Mouse (Mus musculus) lung, adult 2 months (tissue): Measurements from ENCODE around the gene Cdh18.

Experiments
- CTCF ChIP-seq: fragments of 200-500 bp; IDR thresholded peaks from 2 replicates; pipeline ENCODE4 v1.5.1; 2011; ENCODE audit warnings: mild to moderate bottlenecking, low read length, control low read depth; ENCODE audit not compliant: insufficient read depth
- POLR2A ChIP-seq: fragments of 200-500 bp; IDR thresholded peaks from 2 replicates; pipeline ENCODE4 v1.6.1; 2011; ENCODE audit warnings: low read depth, mild to moderate bottlenecking, control low read depth, low read length, borderline replicate concordance; ENCODE audit errors: extremely low read depth

DNA sequence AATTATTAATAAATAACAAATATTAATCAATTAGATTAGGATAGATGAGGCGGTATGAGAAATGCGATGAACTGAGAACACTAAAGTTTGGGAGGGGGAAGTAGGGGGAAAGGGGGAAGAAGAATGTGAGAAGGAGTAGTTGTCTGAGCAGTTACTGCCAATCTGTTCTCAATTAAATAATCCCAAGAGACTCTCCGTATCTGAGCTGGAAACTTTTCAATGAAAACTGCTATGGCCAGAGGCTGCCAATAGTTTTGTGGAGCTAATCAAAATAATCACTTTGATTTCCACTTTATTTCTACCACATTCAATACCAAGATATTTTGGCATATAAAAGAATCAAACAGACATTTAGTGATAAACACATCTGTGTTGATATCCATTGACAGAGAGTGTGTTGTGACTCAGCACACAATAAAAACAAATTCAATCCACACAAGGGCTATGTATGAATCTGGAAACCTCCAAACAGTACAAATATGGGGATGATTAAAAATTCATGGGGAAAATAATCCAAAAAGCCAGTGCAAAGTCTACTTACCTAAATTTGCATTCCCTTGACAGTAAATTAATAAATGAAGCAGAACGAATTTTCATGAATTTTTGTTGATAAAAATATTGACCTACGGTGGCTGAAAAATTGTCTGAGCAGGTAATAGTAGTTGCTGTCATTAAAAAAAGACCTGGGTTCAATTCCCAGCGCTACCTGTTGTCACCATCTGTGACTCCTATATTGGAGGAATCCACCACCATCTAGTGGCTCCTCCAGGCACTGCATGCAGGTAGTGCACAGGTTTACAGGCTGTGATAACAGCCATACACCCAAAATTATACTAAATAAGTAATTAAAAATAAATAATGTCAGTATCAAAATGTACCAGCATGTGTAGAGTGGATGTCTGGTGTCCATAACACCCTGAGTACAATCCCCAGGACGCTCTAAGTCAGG is 922.0 kb downstream of the Cdh18 start:
- TF ChIP-seq CTCF (no peak), POLR2A (no peak)
